Mouse (Mus musculus) heart, postnatal 4 days (tissue): ENCODE measurements around the gene Peli1. TPM values are rescaled to one million over a fixed set of nuclear protein-coding genes. Genes with fewer than 3 reads are reported as not detected.

Experiments
- DNase-seq: peaks from one replicate; pipeline ENCODE4 v3.0.0; 2021
- total RNA-seq, 2 experiments: library from RNA; stranded (reverse); gene quantifications; 2 replicates each; pipeline ENCODE4 v1.2.3; 2021

The Peli1 gene
- total RNA-seq, 2 experiments from 2014 or later: 23.4 to 25.0 TPM

- DNase-seq: no peak
These were observed 2.2 kb downstream of the Peli1 start for GRCm38 (mm10) chr11:21093081-21093815.

DNA sequence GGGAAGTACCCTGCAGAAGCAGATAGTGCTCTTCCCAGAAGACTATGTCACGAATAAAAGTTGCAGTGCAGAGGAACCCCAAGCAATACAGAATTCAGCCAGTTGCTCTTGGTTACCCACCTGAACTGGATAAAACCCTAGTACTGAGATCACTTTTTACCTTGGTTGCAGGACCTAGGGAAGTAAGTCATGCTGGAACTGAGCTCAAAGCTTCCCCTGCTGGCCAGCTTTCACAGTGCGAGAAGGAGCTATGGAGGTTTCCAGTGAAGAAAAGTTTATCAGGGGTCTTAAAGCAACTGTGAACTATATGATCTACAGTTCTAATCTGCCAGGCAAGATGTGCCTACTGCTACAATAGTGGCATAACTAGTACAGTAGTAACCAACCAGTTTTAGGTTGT is 5.5 kb downstream of the Peli1 start:
- no peak for DNase-seq

GRCm38 (mm10) chr11:21098457-21098856 is 7.4 kb downstream of the Peli1 start:
- no peak for DNase-seq

DNA sequence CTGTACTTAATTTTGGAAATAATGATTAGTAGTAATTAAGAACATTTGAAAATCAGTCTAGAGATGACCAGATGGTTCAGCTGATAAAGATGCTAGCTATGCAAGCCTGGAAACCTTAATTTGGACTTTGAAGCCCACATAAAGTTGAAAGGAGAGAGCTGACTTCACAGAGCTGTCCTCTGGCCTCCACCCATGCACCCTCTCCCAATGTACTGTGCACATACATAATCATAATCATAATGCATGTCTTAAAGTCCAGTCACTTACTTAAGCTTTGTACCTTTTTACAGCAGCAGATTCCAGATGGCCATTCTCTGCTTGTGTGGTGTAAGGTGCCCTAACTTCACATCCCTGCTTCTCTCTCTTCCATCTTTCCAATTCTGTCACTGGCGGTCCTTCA is 9.6 kb downstream of the Peli1 start:
- DNase-seq: no peak

DNA sequence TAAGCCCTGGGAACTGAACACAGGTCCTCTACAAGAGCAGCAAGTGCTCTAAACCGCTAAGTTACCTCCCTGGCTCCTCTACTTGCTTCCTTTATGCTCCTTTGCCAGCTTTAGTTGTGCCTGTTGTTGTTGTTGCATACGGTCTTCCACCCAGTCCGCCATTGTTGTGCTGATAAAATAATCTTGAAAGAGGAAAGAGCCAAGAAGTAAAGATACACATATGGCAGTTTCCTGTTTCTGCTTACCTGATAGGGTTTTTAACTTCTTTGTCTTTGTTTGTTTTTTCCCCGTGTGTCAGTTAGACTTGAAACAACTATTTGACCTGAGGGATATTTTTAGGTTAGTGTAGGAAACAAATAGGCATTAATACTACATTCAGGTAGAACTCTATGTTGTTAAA is 10.2 kb downstream of the Peli1 start:
- DNase-seq: no peak

- no peak for DNase-seq
These were observed 11.3 kb downstream of the Peli1 start for GRCm38 (mm10) chr11:21102273-21103005.

DNA sequence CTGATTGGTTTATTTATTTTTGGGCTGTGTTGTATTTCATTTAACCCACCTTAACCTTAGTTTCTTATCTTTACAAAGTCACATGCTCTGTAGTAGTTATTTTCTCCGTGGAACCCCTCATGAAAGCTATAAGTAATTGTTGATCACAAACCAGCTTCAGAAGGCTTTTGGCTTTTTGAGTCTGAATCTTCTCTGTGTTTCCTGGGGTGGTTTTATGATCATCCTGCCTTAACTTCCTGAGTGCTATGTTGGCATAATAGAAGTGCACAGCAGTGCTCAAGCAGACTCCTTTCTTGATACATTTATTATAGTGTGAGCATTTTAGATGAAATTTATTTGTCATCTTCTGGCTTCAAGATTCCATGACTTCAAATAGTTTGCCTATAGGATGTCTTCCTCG is 12.1 kb downstream of the Peli1 start:
- DNase-seq: no peak

DNA sequence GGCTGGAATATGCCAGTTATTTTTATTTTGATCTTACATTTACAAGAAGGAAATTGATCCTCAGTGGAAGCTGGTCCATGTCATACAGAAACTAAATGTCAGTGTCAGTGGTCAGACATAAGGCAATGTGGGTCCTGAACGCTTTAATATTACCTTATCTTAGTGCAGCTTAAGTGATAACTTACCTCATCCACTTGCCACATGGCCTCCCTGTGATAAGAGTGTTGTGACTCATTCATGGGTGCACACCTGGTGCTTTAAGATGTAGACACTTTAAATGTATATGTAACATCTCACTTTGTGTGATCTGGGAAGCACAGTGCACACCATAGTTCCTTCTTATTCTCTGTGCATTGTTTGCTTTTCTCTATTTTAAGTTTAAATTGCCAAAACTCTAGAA is 14.3 kb downstream of the Peli1 start:
- no peak for DNase-seq

DNA sequence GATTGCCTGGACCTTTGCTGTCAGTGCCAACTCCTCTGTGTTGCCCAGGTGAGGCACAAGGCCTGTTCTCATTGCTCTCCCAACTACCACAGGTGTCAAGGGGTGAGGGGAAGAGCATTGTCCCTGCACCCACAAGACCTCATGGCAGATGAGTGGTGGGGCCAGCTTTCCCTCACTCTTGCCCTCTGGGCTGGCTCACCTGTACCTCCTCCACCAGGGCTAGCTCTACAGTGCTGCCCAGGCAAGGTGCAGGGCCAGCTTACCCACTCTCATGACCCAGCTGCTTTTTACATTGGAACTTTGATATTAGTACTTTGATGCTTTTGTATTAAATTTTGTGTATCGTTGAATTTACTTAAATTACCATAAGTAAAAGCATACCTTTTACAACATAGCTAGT is 16.0 kb downstream of the Peli1 start:
- no peak for DNase-seq

DNA sequence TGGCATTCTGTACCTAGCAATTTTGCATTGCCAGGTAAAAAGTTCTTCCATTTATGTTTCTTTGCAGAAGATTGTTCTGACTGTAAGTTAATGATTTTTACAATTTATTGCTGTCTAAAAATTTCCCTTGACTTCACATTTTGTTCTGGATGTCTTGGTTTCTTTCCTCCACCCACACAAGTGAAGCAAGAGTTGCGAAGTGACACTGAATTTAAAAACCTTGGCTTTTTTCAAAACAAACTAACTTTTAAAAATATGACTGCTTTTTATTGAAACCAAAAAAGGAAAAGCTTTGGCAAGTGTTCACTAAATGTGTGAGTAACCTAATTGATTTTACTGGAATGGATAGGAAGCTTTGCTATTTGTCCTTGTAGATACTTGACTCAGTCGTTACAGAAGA is 18.2 kb downstream of the Peli1 start:
- no peak for DNase-seq

- no peak for DNase-seq
These were observed 23.4 kb downstream of the Peli1 start for GRCm38 (mm10) chr11:21114516-21114915.

DNA sequence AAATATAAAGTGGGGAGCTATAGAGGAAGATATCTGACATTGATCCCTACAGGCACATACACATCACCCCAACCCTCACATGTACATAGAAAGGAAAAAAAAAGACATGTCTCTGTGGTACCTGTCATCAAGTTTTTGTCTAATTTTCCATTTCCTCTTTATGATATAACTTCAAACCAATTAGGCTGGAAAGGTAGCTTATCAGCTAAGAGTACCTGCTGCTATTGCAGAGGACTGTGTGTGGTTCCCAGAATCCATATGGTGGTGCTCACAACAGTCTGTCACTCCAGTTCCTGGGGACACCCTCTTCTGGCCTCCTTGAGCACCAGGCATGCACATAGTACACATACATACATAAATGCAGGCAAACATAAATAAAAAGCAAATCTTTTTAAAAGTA is 24.7 kb downstream of the Peli1 start:
- no peak for DNase-seq

- no peak for DNase-seq
These were observed 25.7 kb downstream of the Peli1 start for GRCm38 (mm10) chr11:21116623-21117295.

DNA sequence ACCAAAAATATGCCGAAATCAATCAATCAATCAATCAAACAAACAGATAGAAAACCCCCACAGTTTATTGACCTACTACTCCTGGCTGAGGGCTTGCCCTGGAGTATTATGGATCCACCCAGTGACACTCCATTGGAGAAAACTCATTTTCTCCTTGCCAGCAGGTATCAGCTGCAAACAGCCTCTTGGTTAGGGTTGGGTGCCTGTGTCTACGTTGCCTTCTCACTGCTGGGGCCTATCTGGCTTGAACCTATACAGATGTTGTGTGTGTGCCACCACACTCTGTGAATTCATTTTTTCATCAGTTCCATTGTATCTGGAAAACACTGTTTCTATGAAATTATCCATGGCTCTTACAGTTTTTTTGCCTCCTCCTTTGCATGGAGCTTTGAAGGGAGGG is 30.6 kb downstream of the Peli1 start:
- DNase-seq: no peak

- DNase-seq: no peak
These were observed 31.3 kb downstream of the Peli1 start for GRCm38 (mm10) chr11:21122399-21122798.

DNA sequence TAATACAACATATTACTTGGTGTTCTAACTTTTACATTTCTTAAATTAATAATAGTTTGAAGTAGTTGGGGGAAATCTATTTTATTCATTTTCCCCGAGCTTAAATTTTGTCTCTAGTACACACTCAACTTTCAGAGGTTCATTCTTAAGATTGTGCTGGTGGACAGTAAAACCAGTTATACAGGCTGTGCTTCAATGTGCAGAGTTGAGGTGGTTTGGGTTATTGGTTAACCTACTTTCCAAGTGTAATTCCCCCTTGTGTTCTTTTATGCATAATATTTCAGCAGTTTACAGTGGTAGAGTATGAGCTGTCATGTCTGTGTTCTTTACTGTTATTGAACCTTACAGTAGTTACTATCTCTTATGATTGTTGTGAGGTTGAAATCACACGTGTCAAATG is 40.6 kb downstream of the Peli1 start:
- no peak for DNase-seq

DNA sequence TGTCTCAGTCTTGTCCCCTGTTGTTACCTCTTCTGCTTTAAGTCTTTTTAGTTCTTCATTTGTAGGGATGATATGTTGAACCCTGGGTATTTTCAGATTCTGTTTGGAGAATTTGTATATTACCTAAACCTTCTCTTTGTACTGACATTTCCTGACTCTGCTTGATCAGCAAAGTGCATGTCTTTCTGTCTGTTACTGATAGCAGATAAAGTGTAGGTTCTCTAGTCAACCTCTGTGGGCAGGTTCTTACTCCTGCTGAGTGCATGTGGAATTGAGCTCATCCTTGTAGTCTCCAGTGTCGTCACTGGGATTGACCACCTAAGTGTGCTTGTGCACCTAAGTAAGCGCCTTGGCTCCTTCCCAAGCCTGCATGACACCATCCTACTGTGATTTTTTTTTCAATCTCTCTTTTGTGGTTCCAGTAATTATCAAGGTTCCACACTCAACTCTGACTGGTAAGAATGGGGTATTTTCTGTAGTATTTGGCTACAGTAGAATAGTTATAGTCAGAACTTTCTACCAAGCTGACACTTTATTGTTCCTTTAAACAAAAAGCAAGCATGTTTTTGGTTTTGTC is 43.9 kb downstream of the Peli1 start:
- DNase-seq: no peak

DNA sequence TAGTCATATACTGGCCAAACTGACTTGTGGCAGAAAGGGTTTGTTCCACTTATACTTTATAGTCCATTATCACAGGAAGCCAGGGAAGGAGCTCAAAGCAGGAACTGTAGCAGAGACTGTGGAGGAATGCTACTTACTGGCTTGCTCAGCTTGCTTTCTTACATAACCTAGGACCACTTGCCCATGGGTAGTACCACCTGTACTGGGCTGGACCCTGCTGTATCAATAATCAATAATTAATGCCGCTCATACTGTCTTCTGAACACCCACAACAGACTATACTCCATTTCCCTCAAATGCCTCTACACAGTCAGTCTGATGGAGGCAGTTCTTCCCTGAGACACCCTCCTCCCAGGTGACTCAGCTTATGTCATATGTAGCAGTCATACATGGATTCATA is 48.4 kb downstream of the Peli1 start:
- no peak for DNase-seq

GRCm38 (mm10) chr11:21141242-21141641 is 50.2 kb downstream of the Peli1 start:
- no peak for DNase-seq

DNA sequence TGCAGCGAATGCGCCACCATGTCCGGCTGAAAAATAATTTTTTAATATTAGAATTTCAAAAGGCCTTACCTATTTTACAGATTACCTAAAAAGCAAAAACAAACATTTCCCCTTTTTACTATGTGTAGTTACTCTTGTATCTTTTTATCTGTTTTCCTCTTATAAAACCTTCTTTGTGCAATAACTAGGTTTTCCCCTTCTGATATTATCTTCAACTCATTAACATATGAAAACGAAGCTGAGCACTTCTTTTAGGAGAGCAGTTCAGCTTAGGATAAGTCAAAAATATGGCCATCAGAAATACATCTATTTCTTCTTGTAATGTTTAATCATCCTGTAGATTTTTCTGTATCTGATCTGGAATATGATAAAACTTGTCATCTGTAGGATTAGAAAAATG is 50.7 kb downstream of the Peli1 start:
- DNase-seq: no peak

GRCm38 (mm10) chr11:21149476-21149875 is 58.4 kb downstream of the Peli1 start:
- no peak for DNase-seq

- DNase-seq: no peak
These were observed 59.2 kb downstream of the Peli1 start for GRCm38 (mm10) chr11:21150316-21150715.

GRCm38 (mm10) chr11:21151672-21152071 is 60.6 kb downstream of the Peli1 start:
- DNase-seq: no peak
